Mouse (Mus musculus): ENCODE measurements at regions not wholly inside any gene's neighbourhood (a gene's known extent, or its start where the extent isn't known, plus 50 kb on each side); places are given as distances from the start of the nearest gene placed in this dataset.

- DNase-seq, result no peak
Observed at GRCm38 (mm10) chr2:171670945-171671547, 372.2 kb downstream of the Cbln4 start.

- DNase-seq, result no peak
Observed at GRCm38 (mm10) chr2:171668791-171669645, 374.2 kb downstream of the Cbln4 start.

GRCm38 (mm10) chr2:171662571-171662970, 380.7 kb downstream of the Cbln4 start:
- no peak for DNase-seq

GRCm38 (mm10) chr2:171661896-171662511, 381.3 kb downstream of the Cbln4 start:
- no peak for DNase-seq

GRCm38 (mm10) chr2:171657125-171657524, 386.1 kb downstream of the Cbln4 start:
- no peak for DNase-seq

GRCm38 (mm10) chr2:171641730-171642129, 401.5 kb downstream of the Cbln4 start:
- no peak for DNase-seq

- DNase-seq, result no peak
Observed at GRCm38 (mm10) chr2:171640478-171640877, 402.8 kb downstream of the Cbln4 start.

GRCm38 (mm10) chr2:171638931-171639330, 404.3 kb downstream of the Cbln4 start:
- DNase-seq, result no peak

- DNase-seq, result no peak
Observed at GRCm38 (mm10) chr2:171636837-171637236, 406.4 kb downstream of the Cbln4 start.

- DNase-seq, result no peak
Observed at GRCm38 (mm10) chr2:171633355-171634097, 409.7 kb downstream of the Cbln4 start.

- no peak for DNase-seq
Observed at GRCm38 (mm10) chr2:171630101-171630715, 413.1 kb downstream of the Cbln4 start.

- DNase-seq, result no peak
Observed at GRCm38 (mm10) chr2:171628182-171628850, 414.9 kb downstream of the Cbln4 start.

- DNase-seq, result no peak
Observed at GRCm38 (mm10) chr2:171620668-171621067, 422.6 kb downstream of the Cbln4 start.

- no peak for DNase-seq
Observed at GRCm38 (mm10) chr2:171620253-171620652, 423.0 kb downstream of the Cbln4 start.

- DNase-seq, result no peak
Observed at GRCm38 (mm10) chr2:171618771-171619170, 424.5 kb downstream of the Cbln4 start.

GRCm38 (mm10) chr2:171618333-171618732, 424.9 kb downstream of the Cbln4 start:
- DNase-seq, result no peak

GRCm38 (mm10) chr2:171615462-171615861, 427.8 kb downstream of the Cbln4 start:
- no peak for DNase-seq

GRCm38 (mm10) chr2:171605064-171605463, 438.2 kb downstream of the Cbln4 start:
- DNase-seq, result no peak

GRCm38 (mm10) chr2:171595240-171595639, 448.0 kb downstream of the Cbln4 start:
- no peak for DNase-seq

GRCm38 (mm10) chr2:171593884-171594283, 449.4 kb downstream of the Cbln4 start:
- no peak for DNase-seq

- DNase-seq, result no peak
Observed at GRCm38 (mm10) chr2:171592315-171592714, 451.0 kb downstream of the Cbln4 start.

GRCm38 (mm10) chr2:171588158-171588557, 455.1 kb downstream of the Cbln4 start:
- no peak for DNase-seq

Measured in right cerebral cortex, postnatal 25 days (tissue).